Mouse (Mus musculus) frontal cortex, postnatal 10 days (tissue): ENCODE measurements around the gene Idh2.

Source experiments
- DNase-seq, 2 experiments: peaks; one replicate each; pipeline ENCODE4 v3.0.0; 2022; ENCODE audit warnings: low spot score in 2 of 2, mixed read lengths in 1 of 2

Idh2 gene

DNA sequence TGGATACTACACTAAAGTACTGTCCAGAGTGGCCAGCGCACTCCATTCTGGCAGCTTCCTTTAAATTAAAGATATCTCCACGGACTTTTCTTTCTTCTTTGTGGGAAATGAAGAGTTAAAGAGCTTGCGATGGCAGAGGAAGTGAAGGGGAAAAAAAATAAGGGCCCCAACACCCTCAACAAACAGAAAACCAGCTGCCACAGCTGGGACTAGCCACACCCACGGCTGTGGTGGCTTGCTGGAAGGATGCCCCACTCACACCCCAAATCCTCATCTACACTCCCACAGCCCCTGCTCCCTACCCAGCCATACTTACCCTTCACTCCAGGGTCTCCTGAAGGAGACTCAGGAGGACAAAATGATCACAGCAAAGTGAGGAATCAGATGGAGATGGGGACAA is 7.9 kb upstream of the Idh2 start:
- DNase-seq = no peak

DNA sequence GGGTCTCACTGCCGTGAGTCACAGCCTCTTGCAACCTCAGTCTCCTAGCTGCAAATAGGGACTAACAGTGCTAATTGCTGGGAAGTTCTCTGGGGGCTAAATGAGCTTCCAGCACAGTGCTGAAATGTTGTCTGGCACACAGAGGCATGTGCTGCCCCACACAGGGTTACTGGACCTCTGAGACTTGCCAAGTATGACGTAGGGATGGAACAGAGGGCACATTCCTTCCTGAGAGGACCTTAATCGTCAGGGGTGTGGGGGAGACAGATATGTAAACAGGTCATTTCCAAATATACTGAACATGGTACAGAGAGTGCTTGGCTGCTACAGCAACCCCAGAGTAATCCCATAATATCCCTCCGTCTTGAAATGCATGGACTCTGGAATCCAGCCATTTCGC is 5.9 kb upstream of the Idh2 start:
- no peak for DNase-seq

DNA sequence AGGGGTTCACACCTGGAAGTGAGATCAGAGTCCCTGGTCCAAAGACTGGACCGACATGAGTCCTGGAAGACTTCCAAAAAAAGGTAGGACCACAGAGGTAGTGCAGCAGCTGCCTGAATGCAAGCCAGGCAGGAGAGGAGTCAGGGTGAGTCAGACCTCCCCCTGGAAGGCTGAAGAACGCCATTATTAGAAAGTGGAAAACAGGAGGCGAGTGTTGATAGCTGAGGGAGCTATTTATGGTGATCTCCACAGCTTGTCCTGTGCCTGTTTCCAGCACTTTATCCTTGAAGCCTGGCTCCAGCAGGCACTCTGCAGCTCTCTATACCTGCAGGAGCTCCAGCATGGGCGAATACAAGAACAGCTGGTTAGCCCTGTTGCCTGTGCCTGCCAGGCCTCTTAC is 4.0 kb upstream of the Idh2 start:
- no peak for DNase-seq

DNA sequence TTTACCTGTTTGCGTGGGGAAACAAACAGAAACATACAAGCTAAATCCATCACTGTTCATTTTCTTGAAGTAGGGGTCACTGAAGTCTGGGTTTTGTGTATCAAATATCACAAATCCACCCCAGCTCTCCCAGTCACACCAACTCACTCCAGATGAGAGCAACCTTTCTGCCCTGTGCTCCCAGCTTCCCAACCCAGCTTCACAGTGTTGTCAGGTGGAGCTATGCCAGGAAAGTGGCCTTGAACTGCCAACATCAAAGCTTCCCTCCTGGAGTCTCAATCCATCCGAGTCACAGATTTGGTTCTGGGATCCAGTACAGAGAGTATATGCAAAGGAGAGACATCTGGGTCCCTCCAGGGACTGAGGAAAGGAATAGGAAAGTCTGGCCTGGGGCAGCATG is 966 bp upstream of the Idh2 start:
- DNase-seq = no peak

DNA sequence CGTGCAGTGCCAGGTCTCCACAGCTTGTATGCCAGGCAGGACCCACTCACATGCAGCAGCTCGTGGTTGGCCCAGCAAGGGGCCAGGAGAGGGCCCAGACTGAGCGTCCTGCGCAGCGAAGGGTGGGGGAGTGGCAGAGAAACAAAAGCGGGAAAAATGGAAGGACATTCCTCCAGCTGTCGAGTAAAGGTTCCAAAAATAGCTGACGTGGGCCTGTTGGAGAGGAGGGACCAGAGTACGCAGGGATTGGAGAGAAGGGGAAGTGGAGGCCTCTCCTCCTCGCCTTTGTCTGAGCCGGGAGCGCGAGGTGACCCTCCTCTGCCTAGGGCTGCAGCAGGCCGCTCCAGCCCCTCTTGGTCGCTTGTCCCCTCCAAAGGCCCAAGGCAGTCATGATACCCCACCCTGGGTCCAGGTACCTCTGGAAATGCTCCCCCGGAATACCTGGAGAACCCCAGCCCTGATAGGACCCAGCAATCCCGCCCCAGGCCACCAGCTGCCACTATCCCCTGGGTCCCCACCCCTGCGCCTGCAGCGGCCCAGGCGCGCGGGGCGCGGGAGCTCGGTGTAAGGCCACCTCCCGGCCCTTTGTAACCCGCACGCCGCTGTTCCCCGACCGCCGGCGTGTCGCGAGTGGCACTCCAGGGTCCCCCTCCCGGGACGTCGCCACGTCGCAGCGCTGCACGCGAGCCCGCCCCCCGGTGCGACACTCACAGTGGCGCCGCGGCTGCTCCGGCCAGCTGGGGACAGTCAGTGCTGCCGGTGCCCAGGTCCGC is 555 bp downstream of the Idh2 start:
- peak; percentile 58 to 60 for DNase-seq

DNA sequence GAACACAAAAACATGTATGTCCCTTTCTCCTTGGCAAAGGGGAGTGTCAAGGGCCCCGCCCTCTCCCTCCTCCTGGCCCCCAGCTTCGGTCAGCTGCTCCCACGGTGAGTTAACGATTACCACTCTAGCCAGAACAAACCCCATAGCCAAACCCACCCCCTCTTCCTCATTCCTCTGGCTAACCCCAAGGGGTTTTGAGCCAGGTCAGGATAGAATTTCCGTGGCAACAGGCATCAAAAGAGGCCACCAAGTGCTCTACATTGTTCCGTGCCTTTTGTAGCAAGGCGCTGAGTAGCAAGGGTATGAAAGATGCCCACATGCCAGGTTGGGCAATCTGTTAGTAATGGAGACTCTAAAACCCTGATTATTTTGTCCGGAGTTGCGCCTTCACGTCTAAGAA is 1.2 kb downstream of the Idh2 start:
- DNase-seq = peak in 1 of 2 experiments; percentile 43

DNA sequence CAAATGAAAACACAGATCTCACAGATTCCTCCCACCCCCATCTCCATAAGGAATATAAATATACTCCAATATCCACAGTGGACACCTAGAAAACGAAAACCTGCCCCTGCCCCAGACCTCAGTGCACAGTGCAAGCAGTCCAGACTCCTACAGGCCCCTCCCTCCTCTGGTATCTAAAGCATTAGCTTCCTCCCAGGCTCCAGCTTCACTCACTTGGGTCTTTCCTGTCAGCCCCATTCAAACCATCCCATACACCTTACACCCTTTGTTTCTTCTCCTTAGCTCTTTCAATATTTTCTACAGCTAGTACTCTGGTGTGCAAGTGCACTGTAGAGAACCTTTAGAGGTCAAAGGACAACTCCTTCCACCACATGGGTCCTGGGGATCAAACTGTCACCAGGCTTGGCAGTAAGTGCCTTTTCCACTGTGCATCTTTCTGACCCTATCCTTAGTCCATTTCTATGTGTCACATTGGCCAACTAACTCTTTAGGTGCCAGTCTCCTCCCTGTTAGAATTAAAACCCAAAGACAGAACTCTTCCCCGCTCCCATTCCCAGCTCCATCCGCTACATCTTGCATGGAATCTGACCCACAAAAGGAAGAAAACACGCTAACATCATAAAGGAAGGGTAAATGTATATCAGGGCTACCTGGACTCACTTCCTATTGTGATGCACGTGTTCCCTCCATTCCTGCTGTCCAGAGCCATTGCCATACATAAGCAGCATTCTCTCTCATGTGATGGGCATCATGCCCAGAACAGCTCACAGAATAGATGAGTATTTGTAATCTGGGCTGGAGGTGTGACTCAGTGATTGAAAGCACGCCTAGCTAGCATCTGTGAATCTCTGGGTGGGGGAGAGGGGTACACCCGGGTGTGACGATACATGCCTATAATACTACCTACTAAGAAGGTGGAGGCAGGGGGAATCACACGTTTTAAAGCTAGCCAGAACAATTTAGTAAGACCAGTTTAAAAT is 3.8 kb downstream of the Idh2 start:
- peak in 1 of 2 experiments; percentile 52 for DNase-seq

DNA sequence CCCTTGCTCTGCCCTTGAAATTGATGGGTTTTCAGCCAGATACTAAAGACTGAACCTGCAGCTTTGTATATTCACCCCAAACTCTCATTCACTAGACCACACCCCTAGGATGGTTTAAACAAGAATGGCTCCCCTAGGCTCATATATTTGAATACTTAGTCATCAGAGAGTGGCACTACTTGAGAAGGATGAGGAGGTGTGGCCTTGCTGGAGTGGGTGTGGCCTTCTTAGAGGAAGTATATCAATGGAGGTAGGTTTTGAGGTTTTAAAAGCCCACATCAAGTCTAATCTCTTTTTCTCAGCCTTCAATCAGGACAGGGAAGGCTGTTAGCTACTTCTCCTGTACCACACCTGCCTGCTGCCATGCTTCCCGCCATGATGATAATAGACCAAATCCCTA is 8.8 kb downstream of the Idh2 start:
- DNase-seq = no peak

DNA sequence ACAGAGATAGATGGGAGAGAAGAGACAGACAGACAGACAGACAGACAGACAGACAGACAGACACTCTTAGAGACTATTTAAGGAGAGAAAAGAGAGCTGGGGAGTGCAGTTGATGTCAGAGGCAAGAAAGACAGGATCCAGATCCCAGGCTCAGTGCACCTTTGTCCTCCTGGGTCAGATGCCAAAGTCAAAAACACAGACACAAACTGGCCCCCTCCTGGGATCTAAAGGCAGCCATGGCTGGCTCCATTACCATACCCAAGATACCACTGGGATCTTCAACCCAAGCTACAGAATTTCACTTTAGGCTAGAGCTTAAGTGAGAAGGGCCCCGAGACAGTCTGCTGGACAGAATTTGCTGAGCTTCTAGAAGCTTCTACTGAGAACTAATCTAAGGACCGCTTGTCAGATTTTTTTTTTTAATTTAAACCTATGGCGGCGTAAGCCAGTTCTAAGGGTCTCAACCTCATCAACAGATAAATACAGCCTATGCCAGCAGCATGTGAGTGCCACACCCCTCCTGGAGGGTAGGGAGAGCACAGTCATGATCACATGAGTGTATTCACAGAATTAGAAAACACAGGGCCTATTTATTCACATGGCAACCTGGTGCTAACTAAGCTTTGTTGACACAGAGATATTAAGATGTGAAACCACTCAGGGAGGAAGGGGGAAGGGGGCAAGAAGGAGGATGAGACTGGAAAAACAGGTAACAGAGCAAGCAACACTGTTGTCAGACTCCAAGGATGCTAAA is 9.4 kb downstream of the Idh2 start:
- DNase-seq = no peak

DNA sequence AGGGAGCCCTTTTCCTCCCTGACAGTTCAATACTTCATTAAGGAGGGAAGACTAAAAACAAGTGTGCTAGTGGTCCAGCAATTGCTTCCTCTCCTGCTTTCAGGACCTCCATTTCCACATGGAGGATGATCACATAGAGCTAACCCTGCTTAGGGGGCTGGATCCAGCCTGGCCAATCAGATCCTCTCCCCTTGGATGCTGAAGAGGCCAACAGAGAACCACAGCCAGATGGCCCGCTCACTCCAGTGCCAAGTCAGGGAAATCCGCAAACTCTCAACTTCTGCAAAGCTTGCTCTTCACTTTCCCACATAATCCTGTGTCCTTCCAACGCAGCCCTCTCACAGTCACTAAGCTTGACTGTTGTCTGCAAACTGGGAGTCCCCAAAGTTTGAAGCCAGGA is 11.9 kb downstream of the Idh2 start:
- DNase-seq = no peak

DNA sequence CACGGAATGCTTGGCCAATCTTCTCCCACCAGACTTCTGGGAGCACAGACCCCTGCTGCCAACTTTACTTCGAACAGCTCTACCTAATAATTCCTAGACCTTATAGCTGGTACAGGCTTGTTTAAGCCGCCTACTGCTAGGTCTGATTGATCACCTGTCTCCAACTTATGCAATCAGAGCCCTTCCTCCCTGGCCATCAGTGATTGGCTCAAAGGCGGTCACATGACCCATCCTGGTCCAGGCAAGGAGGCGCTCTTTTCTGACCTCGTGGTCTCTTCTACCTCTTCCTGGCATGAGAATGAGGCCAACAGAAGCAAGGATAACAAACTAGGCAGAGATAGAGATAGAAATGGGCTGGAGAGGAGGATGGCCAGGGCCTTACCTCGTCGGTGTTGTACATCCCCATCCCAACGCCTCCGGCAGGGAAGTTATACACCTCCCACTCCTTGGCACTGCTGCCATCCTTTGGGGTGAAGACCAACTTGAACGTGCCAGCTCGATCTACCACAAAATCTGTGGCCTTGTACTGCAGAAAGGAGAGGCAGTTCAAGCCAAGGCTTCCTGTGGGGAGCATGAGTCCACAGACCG is 16.7 kb downstream of the Idh2 start:
- no peak for DNase-seq

DNA sequence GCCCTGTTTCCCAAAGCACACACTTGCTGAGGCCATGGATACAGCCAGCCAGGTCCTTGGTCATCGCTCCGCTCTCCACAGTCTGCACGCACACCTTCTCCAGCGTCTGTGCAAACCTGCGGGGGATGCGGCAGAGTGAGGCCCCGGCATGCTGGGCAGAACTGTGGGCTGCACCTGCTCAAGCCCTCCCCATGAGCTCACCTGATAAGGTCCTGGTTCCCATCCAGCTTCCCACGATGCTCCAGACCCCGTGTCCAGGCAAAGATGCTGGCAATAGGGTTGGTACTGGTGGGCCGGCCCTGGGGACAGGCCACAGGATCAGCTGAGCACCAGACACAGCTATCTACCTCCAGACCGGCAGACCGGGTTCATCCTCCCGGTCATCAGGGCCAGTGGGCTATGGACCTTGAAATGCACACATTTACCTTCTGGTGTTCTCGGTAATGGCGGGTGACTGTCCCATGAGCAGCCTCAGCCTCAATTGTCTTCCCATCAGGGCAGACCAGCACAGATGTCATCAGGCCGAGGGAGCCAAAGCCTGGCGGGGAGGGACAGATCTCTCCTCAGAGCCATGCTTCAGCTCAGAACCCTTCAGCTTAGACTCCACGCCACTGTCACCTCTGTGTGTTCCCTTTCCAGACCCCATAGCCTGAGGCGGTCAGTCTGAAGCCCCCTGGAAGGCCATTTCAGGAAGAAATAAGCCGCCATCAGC is 19.4 kb downstream of the Idh2 start:
- DNase-seq = no peak

DNA sequence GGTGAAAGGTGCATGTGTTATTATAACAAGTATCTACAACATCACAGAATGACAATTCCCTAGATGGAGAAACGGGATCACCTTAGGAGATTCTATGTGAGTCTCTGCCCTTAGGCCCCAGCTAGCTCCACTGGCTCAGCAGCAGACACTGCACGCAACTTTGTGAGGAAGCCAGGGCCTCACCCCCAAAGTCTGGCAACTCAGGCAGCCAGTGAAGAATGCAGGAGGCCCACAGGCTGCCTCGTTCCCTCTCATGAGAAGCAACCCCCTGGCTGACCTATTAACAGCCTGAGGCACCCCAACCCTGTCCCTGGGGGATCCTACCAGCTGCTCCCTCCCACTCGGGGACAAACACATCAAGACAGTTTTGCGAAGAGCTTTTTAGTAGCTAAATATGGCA is 20.7 kb downstream of the Idh2 start:
- no peak for DNase-seq

DNA sequence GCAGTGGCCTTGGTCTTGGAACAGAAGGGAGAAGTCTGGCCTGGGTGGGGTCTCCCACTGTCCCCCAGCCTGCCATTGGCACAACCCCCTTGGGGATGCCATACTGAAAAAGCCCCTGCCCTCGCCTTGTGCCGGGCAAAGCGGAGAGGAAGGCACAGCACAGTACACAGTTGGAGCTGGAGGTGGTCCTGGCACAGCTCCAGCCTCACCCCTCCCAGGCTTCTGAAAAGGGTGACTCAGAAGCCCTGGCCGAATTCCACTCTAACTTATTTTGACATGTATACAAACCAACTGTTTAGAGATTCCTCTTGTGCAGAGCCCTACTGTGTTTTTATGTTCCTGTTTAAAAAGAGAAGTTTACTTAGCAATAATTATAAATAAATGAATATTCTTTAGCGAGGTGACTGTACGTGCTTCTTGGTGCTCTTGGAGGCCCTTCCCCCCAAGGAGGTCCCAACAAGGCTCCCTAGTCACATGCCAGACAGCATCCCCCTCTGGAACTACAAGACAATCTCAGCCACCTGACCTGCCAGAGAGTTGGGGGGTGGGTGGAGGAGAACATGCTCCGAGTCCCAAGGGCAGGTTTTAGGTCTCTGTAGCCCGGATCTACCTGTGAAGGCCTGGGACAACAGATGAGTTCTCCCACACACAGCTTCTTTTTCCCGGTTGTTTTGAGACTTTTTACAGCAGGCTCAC is 22.7 kb downstream of the Idh2 start:
- DNase-seq = peak; percentile 47 to 63

DNA sequence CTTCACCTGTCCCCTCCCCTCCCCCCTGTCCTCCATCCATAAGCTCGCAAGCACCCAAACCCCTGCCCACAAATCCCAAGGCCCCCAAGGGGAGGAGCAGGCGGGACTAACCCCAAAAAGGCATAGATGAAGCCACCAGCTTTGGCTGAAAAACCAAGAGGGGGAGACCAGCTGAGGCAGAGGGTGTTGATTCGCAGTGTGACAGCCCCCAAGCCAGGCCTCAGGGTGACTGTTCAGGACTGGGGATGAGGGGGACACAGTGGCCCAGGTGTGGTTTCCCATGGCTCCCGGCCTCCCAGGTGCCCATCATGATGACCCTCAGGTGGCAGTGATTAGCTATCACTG is 23.4 kb downstream of the Idh2 start:
- DNase-seq = no peak

DNA sequence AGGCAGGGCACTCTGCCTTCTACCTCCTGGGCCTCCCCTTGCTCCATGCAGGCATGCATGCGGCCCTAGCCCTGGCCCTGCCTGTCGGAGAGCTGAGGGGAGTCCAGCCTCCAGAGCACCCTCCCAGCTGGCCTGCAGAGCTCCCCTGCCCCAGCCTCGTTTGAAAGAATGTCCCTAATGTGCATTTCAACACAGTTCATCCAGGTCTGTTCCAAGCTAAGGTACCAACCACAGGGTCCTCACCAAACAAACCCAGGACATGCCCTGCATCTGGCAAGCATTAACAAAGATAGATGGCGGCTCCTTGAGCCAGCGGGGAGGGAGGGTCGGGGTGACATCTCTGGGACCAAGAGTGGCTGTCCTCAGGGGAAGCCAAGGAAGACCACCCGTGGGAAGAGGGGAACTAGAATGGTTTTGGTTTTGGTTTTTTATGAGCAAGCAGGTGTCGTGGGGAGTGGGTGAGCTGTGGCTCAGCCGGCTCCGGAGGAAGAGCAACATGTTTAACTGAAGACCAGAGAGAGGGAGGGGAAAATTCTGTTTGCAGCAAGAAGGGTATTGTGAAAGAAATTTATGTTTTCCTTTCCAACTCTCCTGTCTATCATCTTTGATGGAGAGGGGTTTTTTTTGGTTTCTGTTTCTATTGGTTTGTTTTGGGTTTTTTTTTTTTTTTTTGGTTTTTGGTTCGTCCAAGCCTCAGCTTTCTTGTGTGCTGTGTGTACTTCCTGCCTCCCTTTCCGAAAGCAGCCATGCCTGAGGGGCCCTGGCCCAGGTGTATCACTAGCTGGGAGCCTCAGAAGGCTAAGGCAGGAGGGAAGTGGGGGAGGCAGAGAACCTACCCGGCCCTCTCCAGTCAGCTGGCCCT is 24.0 kb downstream of the Idh2 start:
- no peak for DNase-seq

DNA sequence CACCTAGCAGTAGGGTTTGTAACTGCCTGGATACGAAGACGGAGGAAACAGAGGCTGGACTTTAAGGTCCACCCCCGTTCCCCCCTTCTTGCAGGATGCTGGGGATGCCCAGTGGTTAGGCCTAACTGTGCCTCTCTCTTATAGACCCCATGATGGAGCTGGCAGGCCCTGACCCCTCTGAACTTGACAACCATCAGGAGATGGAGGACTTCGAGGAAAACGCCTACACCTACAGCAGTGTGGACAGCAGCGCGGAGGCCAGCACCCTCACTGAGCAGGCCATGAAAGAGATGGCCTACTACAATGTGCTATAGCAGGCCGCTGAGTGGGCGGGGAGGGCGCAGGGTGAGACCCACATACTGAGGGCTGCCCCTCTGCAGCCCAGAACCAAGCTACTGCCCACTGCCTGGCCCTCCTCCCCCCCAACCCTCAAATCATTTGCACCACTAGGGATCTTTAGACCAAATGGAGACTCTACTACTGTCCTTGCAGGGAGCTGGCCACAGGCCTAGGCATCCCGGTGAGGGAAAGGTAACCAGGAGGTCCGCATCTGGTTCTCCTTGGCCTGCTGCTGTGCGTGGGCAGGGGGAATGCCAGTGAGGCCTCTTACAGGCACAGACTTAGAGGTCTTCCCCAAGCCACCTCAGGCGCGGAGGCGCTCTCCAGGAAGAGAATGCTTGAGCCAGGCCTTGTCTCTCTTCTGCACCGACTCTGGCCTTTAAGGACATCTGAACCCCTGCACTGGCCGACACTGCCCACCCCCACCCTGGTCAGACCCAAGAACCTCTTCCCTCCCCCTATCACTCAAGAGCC is 24.8 kb downstream of the Idh2 start:
- no peak for DNase-seq

DNA sequence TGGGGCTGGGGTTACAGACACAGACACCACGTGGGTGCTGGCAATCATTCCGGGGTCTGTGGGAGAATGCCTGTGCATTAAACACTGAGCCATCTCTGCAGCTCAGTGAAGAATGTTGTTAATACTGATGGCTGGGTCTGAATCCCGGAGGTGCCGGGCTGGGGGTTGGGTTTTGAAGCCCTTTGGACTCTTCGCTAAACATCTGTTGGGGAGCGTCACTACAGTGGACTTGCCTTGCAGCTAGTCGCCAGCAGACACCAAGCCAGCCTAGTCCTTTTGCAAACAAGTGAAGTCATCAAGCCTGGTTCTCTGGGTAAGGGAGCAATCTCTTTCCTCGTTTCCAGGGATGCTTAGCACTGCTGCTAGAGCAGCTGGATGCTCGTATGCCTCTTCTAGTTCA is 27.0 kb downstream of the Idh2 start:
- DNase-seq = no peak
